Mouse (Mus musculus) CD4-positive, CD25-positive, alpha-beta regulatory T cell, adult 2 months (primary cell): ENCODE data around the gene Mafg.
"Not testable (repeated sequence)": the region's sequence is repeated elsewhere in the genome, so short reads cannot be mapped to it uniquely, and the experiment has no call there.

Experiments
- DNase-seq: peaks from one replicate; pipeline ENCODE4 v3.0.0-alpha.2; 2012; ENCODE audit warnings: low read depth, low spot score

Gene Mafg

DNA sequence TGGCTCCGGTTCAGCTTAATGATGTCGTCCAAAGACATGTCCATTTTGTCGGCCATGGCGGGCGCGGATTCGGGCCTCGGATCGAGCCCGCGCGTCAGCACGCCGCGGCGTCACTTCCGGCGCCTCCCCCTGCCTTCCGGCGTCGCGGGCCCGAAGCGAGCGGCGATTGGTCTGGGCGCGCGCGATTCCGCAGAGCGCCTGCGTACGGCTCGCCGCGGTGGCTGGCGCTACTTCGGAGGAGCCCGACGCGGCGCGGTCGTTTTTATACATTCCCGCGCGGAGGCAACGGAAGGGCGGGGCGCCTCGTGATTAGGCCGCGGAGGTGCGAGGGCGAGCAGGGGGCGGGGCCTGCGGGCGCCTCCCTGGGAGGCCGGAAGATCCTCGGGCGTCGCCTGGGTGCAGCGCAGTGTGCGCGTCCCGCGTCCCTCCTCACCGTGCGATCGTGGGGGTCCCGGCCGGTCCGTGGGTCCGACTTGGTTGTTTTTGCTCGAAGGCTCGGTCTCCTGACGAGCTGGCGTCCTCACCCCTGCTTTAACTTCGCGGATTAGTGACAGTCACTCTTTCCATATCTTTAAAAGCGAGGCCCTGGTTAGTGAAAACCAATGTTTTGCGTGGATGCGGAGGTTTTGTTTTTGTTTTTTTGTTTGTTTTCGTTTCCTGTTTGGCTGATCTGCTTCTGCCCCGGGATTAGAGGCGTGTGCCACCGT lies 35.0 kb downstream of the Mafg start, which contains the start of the genes Alyref and Anapc11:
TSS of gene Alyref (minus strand) at position 83 of the 707 bp plus-strand sequence.
TSS of gene Anapc11 (plus strand) at position 139 of the 707 bp plus-strand sequence.
- peak; percentile 99 for DNase-seq

DNA sequence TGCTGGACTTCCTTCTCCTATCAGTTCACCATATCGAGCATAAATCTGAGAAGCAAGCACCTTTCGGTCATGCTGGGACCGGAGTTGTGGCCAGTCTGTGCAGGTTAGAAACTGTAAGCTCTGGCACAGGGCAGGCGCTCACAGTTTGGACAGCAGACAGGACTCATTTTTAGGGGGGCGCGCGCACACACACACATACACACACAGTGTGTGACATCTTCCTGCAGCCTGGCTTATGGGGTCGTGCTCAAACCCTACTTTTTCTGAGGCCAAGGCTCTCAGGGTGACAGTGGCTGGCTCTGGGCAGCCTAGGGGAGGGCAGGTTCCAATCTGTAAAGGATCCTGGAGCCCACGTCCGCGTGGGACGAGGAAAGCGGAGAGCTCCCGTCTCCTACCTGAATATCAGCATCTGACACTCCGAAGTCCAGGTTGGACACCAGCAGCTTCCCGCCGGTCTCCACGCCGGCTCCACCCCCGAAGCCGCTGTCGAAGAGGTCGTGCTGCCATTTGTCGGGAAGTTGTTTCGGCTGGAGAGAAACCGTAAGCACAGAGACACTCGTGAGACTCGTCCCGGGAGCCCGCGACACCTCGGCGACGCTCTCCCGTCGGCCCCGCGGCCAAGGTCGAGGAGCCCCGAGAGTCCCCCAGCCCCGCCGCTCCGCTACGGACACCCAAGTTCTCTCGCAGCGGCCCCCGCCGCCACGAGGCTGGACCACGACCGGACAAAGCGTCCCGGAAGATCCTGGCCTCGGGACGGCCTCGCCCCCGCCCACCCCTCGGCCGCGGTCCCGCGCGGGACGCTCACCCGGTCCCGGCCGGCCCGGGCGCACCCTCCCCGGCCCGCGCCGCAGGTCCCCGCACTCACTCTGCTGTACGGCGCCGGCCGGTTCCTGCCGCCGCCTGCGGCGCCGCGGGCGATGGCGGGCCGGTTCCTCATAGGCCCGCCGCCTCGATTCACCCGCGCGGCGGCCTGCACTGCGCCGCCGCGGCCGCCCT lies 35.9 kb downstream of the Mafg start:
- peak; percentile 52 for DNase-seq

DNA sequence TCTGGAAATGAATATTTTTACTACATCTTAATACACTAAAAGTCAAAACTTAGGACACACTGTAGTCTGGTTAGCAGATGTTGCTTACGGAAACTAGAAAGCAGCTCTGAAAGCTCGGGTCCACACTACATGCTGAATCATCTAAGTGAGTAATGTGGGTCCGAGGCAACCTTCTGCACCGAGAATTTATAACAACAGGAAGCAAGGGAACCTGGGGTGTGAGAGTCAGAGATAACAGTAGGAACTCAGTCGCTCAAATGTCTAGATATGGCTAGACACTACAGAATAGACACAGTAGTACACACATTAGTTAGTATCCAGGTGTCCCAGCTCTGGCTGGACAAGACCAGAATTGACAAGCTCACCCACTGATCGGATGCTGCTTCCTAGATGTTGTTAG lies 44.9 kb downstream of the Mafg start:
- DNase-seq, result no peak

DNA sequence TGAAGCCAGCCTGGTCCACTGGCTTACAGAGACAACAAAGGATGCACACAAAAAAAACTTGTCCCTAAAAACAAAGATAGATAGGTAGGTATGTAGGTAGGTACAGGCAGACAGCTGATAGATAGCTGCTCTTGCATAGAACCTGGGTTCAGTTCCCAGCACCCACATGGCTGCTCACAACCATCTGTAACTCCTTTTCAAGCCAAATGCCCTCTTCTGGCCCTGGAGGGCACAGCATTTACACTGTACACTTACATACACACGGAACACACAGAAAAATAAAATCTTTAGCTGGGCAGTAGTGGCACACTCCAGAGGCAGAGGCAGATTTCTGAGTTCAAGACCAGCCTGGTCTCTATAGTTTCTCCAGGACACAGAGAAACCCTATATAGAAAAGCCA lies 49.5 kb downstream of the Mafg start:
- no peak for DNase-seq

DNA sequence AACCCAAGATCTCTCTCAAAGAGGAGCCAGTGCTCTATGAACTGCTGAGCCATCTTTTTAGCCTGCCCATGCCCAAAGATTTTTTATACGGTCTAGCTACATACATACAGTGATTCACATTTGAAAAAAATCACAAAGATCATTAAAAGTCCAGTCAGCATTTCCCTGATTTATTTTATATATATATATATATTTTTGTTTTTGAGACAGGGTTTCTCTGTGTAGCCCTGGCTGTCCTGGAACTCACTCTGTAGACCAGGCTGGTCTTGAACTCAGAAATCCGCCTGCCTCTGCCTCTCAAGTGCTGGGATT lies 50.5 kb downstream of the Mafg start:
- DNase-seq, result not testable (repeated sequence)

GRCm38 (mm10) chr11:120582268-120582981 lies 51.0 kb downstream of the Mafg start:
- DNase-seq, result peak; percentile 83

- DNase-seq, result peak; percentile 94
These were observed 51.7 kb downstream of the Mafg start, which contains the start of gene Arhgdia for GRCm38 (mm10) chr11:120581490-120582267. Arhgdia (minus strand) TSS chr11:120581624.

DNA sequence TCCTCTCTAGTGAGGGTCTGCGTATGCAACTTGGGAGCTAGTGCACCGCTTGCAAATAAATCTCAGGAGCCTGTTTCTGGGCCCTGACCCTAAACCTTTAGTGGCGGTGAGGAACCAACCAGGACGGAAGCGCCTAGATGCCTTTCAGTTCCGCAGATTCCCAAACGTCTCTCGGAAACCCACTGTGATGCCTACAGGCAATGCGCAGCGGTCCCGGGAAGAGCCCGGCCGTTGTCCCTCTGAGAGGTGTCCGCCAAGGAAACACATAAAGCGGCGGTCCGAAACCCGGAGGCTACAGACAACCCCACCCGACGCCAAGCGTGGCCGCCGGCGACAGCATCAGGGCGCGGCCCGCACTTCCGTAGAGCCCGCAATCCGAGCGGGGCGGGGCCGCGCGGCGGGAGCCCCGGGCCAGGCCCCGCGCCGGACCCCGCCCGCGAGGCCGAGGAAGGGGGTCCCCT lies 52.5 kb downstream of the Mafg start:
- peak; percentile 68 for DNase-seq

GRCm38 (mm10) chr11:120580190-120580589 lies 53.2 kb downstream of the Mafg start:
- DNase-seq, result peak; percentile 44

DNA sequence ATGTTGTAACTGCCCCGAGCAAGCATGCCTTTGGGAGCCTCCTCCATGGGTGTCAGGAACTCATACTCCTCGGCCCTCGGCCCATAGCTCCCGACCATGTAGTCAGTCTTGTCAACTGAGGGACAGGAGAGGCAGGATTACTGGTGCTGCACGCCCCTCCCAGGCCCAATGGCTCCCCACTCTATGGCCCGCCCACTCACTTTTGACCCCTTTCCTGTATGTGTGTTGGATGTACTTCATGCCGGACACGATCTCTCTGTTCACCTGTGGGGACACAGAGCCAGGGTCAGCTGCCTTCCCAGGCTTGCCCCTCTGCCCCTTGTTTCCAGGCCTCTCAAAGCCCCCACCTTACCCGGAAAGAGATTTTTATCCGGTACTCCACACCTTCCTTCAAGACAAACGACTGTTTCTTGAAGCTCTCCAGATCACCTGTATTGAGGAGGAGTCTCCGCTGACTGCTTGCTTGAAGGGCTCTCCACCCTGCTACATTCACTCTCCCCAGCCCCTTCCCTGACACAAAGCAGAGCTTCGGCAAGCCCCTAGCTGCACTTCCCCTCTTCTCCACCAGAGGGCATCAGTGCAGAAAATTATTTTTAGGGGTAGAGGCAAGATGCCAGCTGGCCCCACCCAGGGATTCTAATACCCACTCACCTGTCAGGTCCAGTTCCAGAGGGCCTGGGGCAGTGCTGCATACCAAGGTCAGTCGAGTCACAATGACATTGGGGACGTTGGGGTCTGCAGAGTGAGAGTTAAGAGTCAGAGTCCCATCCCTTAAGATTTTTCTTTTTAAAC lies 53.9 kb downstream of the Mafg start:
- peak; percentile 85 for DNase-seq

DNA sequence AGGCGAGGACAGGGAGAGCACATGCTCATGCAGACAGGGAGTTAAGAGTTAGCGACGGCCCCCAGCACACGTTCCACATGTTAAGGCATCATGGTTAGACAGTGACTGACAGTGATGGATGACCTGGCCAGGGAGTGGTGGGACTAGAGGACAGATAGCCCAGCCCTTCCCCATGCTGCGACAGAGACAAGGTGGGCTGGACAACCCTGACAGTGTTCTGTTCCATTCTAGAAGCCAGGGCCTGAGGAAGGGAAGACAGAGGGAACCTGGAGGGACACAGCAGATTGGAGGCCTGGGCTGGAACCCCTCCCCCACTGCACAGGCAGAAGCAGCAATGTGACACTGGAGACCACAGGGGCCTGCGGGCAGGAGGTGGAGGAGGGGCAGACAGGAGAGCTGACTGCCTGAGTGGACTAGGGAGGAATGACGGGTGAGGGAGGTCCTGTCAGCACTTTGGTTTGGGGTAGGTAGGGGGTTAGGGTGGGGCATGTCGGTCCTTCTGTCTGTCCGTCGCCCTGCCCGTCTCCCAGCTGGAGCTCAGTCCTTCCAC lies 54.6 kb downstream of the Mafg start:
- no peak for DNase-seq

DNA sequence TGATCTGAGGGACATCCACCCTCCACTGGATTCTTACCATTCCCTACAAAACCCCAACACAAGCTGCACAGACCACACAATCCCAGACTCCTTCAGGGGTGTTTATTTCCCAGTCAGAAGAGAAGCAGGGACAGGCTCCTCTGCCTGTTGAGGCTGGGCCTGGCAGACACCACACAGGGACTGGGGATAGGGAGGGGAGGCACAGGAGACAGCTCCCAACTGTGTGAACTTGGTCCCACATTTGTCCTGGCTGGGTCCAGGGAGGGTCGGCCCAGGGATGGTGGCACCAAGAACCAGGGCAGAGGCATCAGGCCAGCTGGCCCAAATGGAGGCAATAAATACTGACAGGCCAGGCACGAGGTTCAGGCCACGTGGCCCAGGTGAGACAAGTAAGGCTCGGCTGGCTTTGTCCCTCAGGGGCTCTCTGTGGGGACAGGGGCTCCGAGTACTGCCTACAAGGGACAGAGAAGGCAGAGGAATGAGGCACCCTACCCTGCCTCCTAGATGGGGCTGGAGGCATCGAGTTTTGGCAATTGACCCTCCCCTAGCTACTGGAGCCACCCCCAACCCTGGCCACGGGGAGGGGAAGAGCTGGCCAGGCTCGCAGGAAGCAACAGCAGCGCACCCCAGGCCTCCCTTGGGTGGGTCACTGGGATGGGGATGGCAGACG lies 55.2 kb downstream of the Mafg start:
- DNase-seq, result no peak

- DNase-seq, result peak; percentile 63
These were observed 56.0 kb downstream of the Mafg start for GRCm38 (mm10) chr11:120577211-120578023.

GRCm38 (mm10) chr11:120576365-120576981 lies 56.9 kb downstream of the Mafg start:
- no peak for DNase-seq

DNA sequence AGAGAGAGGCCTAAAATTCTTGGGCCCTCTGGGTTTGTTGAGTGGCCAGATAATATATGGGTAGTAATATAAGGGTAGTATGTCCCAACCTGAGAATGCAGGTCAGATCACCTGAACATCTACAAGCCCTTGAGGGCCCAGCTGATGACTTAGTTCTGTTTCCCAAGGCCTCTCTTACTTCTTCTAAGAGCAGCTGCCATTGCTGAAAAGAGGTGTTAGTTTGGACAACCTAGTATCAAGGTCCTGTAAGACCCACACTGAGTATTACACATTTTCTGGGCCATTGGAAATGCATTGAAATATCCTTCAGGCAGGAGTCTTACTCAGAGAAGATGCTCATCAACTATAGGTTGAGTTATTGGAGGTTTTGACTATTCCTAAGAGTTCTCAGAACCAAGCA lies 57.5 kb downstream of the Mafg start:
- DNase-seq, result no peak
